12 mouse cellular contexts compared by ENCODE assay signal in genomic region chr2:153900088-153900487, GRCm38 (mm10).
"Had no signal": no experiment of that assay in that cellular context is flagged by ENCODE, and none has a peak within 500 bp of the region (broad histone marks: within the 10 kb centered on the region; RNA-seq: fewer than 3 reads in every experiment).

Gene Bpifb6 (plus strand): TSS chr2:153900388.

- DNase-seq: left cerebral cortex, postnatal 4 days; liver; liver, embryonic 13.5 days; liver, postnatal 0 days; lung, adult 18-20 months; lung, adult 2 months; lung, embryonic 14.5 days; lung, postnatal 10 days; lung, postnatal 14 days; lung, postnatal 36 days; lung, postnatal 4 days; midbrain, embryonic 14.5 days had no signal
